Mouse (Mus musculus): Measurements from ENCODE around the gene Hddc3. TPM values are rescaled to one million over a fixed set of nuclear protein-coding genes. Genes with fewer than 3 reads are reported as not detected.

Gene Hddc3
- total and polyA plus RNA-seq, 3 experiments, result 2.6 to 12.6 (median 5.5) TPM

GRCm38 (mm10) chr7:80331433-80331832, 11.5 kb upstream of the Hddc3 start:
- no peak for TF ChIP-seq JUN (IDR thresholded peaks at IDR 0.05; ENCODE audit: insufficient read depth, low read depth, low read length)
- no peak for TF ChIP-seq NELFE (IDR thresholded peaks at IDR 0.05; ENCODE audit: low read depth, low read length)
- TF ChIP-seq MYC (IDR thresholded peaks at IDR 0.05; ENCODE audit: low read depth, low read length), result no peak
- no peak for TF ChIP-seq RCOR1 (conservative IDR thresholded peaks at IDR 0.05; ENCODE audit: low read depth, low read length)
- no peak for TF ChIP-seq TBP (conservative IDR thresholded peaks at IDR 0.05; ENCODE audit: low read depth, low read length)
- TF ChIP-seq POLR2AphosphoS2 (IDR thresholded peaks at IDR 0.05; ENCODE audit: low read depth, low read length), result no peak
- no peak for TF ChIP-seq BHLHE40 (IDR thresholded peaks at IDR 0.05; ENCODE audit: low read depth, low read length)
- TF ChIP-seq ZNF384 (IDR thresholded peaks at IDR 0.05; ENCODE audit: low read depth, low read length), result no peak
- TF ChIP-seq MAZ (IDR thresholded peaks at IDR 0.05; ENCODE audit: low read depth, low read length), result no peak
- TF ChIP-seq MXI1 (IDR thresholded peaks at IDR 0.05; ENCODE audit: low read depth, low read length), result no peak
- no peak for TF ChIP-seq USF1 (IDR thresholded peaks at IDR 0.05; ENCODE audit: low read depth, low read length)
- TF ChIP-seq ELF1 (IDR thresholded peaks at IDR 0.05; ENCODE audit: low read depth, low read length), result no peak
- TF ChIP-seq TCF12 (IDR thresholded peaks at IDR 0.05; ENCODE audit: low read depth, low read length), result no peak
- no peak for TF ChIP-seq ZMIZ1 (IDR thresholded peaks at IDR 0.05; ENCODE audit: low read depth, low read length)
- TF ChIP-seq PAX5 (IDR thresholded peaks at IDR 0.05; ENCODE audit: low read length), result no peak
- no peak for TF ChIP-seq HCFC1 (IDR thresholded peaks at IDR 0.05; ENCODE audit: low read depth, low read length)
- TF ChIP-seq GABPA (IDR thresholded peaks at IDR 0.05; ENCODE audit: insufficient replicate concordance, low read depth, low read length), result no peak
- TF ChIP-seq MEF2A (IDR thresholded peaks at IDR 0.05; ENCODE audit: borderline replicate concordance, low read depth, low read length), result no peak
- TF ChIP-seq EP300 (IDR thresholded peaks at IDR 0.05; ENCODE audit: low read length), result no peak

DNA sequence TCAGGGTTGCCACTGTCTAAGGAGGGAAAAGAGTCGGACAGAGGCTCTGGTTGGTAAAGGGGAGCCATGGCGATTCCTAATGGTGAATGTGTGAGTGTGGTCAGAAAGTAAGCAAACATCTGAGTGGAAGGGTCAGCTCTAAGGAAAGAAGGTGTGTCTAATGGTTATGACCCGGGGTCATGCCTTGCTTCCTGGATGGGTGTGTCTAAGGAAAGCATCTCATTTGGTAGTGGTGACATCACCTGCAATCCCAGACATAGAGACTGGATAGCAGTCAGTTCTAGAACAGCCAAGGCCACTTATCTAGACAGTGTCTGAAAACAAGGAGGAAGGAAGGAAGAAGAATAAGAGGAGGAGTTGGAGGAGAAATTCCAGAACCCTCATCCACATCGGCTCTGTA, 8.1 kb upstream of the Hddc3 start:
- Histone ChIP-seq H3K4me1 (ENCODE audit: control insufficient read depth in 1 of 2, insufficient read depth in 2 of 2) (peaks cover 4 to 11% of the 10 kb centered on the region in 2 experiments; a peak in 3 of 4 replicates), H3K9me3 (replicated peaks; ENCODE audit: low read length) (peaks cover 15% of the 10 kb centered on the region), H3K9ac (ENCODE audit: insufficient read depth, low read depth) (no peak overlapping the region), H3K4me3 (replicated peaks in 1 of 3; ENCODE audit: low read depth in 2 of 3, low read length in 2 of 3, poor library complexity in 1 of 3) (no peak overlapping the region), H3K36me3 (replicated peaks in 1 of 2; ENCODE audit: control insufficient read depth in 1 of 2, insufficient read depth in 1 of 2, low read length in 1 of 2) (peaks cover 70 to 84% of the 10 kb centered on the region in 2 experiments), H3K27me3 (replicated peaks) (no peaks in the 10 kb centered on the region), H3K4me2 (ENCODE audit: insufficient read depth, low read depth, poor library complexity, severe bottlenecking) (no peak overlapping the region), H3K79me2 (replicated peaks; ENCODE audit: control insufficient read depth, extremely low read depth, insufficient read depth, poor library complexity, severe bottlenecking) (no peaks in the 10 kb centered on the region), H3K27ac (ENCODE audit: insufficient read depth, low read depth) (no peak overlapping the region)
- in situ Hi-C loops (cut with MboI; ENCODE audit: low pct_ligation_motif_present, low pct_unique_long_range_greater_than_20kb, low sequenced_read_pairs), result no loop called here
- TF ChIP-seq CHD2 (IDR thresholded peaks at IDR 0.05; ENCODE audit: low read length) (no peak), ZKSCAN1 (IDR thresholded peaks at IDR 0.05; ENCODE audit: borderline replicate concordance, low read depth, low read length) (no peak), MEF2A (IDR thresholded peaks at IDR 0.05; ENCODE audit: borderline replicate concordance, low read depth, low read length) (no peak), MAFK (IDR thresholded peaks at IDR 0.05; ENCODE audit: insufficient replicate concordance, low read length) (no peak), CHD1 (IDR thresholded peaks at IDR 0.05; ENCODE audit: low read depth, low read length) (no peak), JUN (IDR thresholded peaks at IDR 0.05; ENCODE audit: insufficient read depth, low read depth, low read length) (no peak), CTCF (conservative IDR thresholded peaks at IDR 0.05 in 1 of 2, IDR thresholded peaks at IDR 0.05 in 1 of 2; ENCODE audit: low read depth in 2 of 2, low read length in 2 of 2) (no peak), GABPA (IDR thresholded peaks at IDR 0.05; ENCODE audit: insufficient replicate concordance, low read depth, low read length) (no peak), POLR2AphosphoS2 (IDR thresholded peaks at IDR 0.05; ENCODE audit: low read depth, low read length) (no peak), NRF1 (IDR thresholded peaks at IDR 0.05; ENCODE audit: low read depth, low read length) (no peak), ZC3H11A (IDR thresholded peaks at IDR 0.05; ENCODE audit: low read depth, low read length) (no peak), E2F4 (IDR thresholded peaks at IDR 0.05; ENCODE audit: insufficient replicate concordance, low read depth, low read length) (no peak), USF1 (IDR thresholded peaks at IDR 0.05; ENCODE audit: low read depth, low read length) (no peak), MXI1 (IDR thresholded peaks at IDR 0.05; ENCODE audit: low read depth, low read length) (no peak), BHLHE40 (IDR thresholded peaks at IDR 0.05; ENCODE audit: low read depth, low read length) (no peak), USF2 (conservative IDR thresholded peaks at IDR 0.05; ENCODE audit: low read depth, low read length) (no peak), RCOR1 (conservative IDR thresholded peaks at IDR 0.05; ENCODE audit: low read depth, low read length) (no peak)
- DNase-seq (ENCODE audit: extremely low read depth), result no peak
- dilution Hi-C loops (cut with MboI; ENCODE audit: extremely low pct_ligation_motif_present, extremely low pct_unique_long_range_greater_than_20kb, low sequenced_read_pairs), result no loop called here

More at GRCm38 (mm10) chr7:80331433-80331832, 11.5 kb upstream of the Hddc3 start:
- no peak overlapping the region for H3K27ac ChIP-seq (ENCODE audit: insufficient read depth, low read depth)
- H3K27me3 ChIP-seq (replicated peaks), result no peaks in the 10 kb centered on the region
- dilution Hi-C loops (cut with MboI; ENCODE audit: extremely low pct_ligation_motif_present, extremely low pct_unique_long_range_greater_than_20kb, low sequenced_read_pairs), result no loop called here
- H3K4me3 ChIP-seq (replicated peaks in 1 of 3; ENCODE audit: low read depth in 2 of 3, low read length in 2 of 3, poor library complexity in 1 of 3), result no peak overlapping the region
- no peaks in the 10 kb centered on the region for H3K4me1 ChIP-seq (ENCODE audit: control insufficient read depth in 1 of 2, insufficient read depth in 2 of 2)
- H3K4me2 ChIP-seq (ENCODE audit: insufficient read depth, low read depth, poor library complexity, severe bottlenecking), result no peak overlapping the region
- in situ Hi-C loops (cut with MboI; ENCODE audit: low pct_ligation_motif_present, low pct_unique_long_range_greater_than_20kb, low sequenced_read_pairs), result no loop called here
- H3K9ac ChIP-seq (ENCODE audit: insufficient read depth, low read depth), result no peak overlapping the region
- no peak for DNase-seq (ENCODE audit: extremely low read depth)
- H3K79me2 ChIP-seq (replicated peaks; ENCODE audit: control insufficient read depth, extremely low read depth, insufficient read depth, poor library complexity, severe bottlenecking), result no peaks in the 10 kb centered on the region
- peaks cover 90 to 96% of the 10 kb centered on the region in 2 experiments for H3K36me3 ChIP-seq (replicated peaks in 1 of 2; ENCODE audit: control insufficient read depth in 1 of 2, insufficient read depth in 1 of 2, low read length in 1 of 2)
- peaks cover 15% of the 10 kb centered on the region for H3K9me3 ChIP-seq (replicated peaks; ENCODE audit: low read length)
